Mouse (Mus musculus): ENCODE data around the gene Pnmt. TPM values are rescaled to one million over a fixed set of nuclear protein-coding genes. Genes with fewer than 3 reads are reported as not detected.
A peak's percentile ranks its signal among the peaks of the same experiment; 100 is the strongest.

Gene Pnmt
- polyA plus RNA-seq, 1 experiment from 2014 or later, result 1.3 TPM

GRCm38 (mm10) chr11:98348083-98348961, 37.9 kb upstream of the Pnmt start, which contains the start of gene Ppp1r1b:
TSS of gene Ppp1r1b (plus strand) at chr11:98348404.
- Histone ChIP-seq H3K4me1 (peaks cover 20% of the 10 kb centered on the region), H3K27ac (no peak within 1 kb of the TSS), H3K9me3 (no peaks in the 10 kb centered on the region), H3K9ac (peak within 1 kb of the TSS; percentile 54), H3K36me3 (replicated peaks) (no peaks in the 10 kb centered on the region), H3K4me3 (peak within 1 kb of the TSS; percentile 58), H3K27me3 (replicated peaks) (peaks cover 72% of the 10 kb centered on the region), H3K4me2 (peak within 1 kb of the TSS; percentile 99)
- peak; percentile 72 for ATAC-seq (replicated peaks)
- 2% methylated on average over 48 of the region's 55 CpGs for WGBS

GRCm38 (mm10) chr11:98349308-98349707, 36.9 kb upstream of the Pnmt start:
- Histone ChIP-seq H3K27ac (no peak overlapping the region), H3K9me3 (no peaks in the 10 kb centered on the region), H3K9ac (no peak overlapping the region), H3K4me3 (peak overlapping the region; percentile 58), H3K4me1 (peaks cover 20% of the 10 kb centered on the region), H3K27me3 (replicated peaks) (peaks cover 65% of the 10 kb centered on the region), H3K36me3 (replicated peaks) (no peaks in the 10 kb centered on the region), H3K4me2 (peak overlapping the region; percentile 99)
- WGBS, result 2% methylated on average over 9 of the region's 9 CpGs
- no peak for ATAC-seq (replicated peaks)

DNA sequence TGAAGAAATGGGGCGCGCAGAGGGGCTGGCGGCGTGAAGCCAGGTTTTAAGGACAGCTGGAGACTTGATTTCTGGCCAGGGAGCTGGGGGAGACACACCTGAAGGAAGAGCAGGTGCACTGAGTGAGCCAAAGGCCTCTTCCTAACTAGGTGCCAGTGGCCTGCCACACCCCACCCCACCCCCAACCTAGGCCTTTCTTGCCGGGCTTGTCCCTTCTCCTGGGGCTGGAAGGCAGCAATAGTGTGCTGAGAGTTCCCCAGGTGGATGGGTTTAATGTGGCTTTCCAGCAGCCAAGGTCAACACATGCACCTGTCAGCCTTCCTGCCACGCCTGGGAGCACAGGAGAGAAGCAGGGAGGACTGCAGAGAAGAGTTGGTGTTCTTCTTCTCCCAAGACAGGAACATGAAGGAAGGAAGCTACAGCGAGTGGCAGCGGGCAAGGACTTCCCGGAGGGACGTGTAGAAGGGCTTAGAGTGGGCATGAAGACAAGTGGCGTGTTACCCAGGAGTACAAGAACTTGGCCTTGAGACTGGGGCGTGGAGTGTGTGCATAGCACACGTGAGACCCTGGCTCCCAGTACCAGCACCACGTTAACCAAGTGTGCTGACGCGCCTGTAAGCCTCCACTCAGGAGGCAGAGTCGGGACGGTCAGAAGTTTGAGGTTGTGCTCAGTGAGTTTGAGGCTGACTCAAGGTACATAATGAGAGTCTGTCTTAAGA, 33.8 kb upstream of the Pnmt start:
- no peak overlapping the region for H3K27ac ChIP-seq
- H3K27me3 ChIP-seq (replicated peaks), result peaks cover 63% of the 10 kb centered on the region
- H3K4me1 ChIP-seq, result peaks cover 22% of the 10 kb centered on the region
- 73% methylated on average over 18 of the region's 18 CpGs for WGBS
- H3K4me3 ChIP-seq, result no peak overlapping the region
- H3K9ac ChIP-seq, result no peak overlapping the region
- no peak for ATAC-seq (replicated peaks)
- no peaks in the 10 kb centered on the region for H3K36me3 ChIP-seq (replicated peaks)
- no peak overlapping the region for H3K4me2 ChIP-seq
- H3K9me3 ChIP-seq, result no peaks in the 10 kb centered on the region

DNA sequence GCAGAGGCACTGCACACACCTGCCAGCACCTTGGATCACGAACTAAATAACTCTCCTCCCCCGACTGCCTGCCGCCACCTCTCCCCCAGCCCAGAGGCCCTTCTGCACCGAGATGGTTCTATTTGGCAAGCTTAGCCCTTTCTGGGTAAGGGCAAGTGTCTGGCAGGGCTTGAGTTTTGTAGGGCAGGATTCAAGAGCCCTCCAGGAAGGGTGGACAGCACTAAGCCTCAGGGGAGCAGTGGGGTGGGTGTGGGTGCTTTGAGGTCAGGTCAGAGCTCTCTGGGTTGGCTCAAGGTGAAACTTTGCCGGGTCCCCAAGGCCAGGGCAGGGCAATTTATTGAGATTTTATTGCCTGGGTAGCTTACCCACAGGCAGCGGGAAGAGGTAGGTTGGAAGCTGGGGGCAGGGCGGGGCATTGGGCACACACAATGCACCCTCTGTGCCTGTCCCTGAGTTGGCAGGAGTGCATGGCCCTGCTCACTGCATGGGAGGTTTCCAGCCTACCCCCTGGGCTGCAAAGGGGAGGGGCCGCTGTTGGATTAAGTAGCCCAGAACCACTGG, 32.5 kb upstream of the Pnmt start:
- ATAC-seq (replicated peaks), result no peak
- Histone ChIP-seq H3K9ac (no peak overlapping the region), H3K9me3 (no peaks in the 10 kb centered on the region), H3K27me3 (replicated peaks) (peaks cover 51% of the 10 kb centered on the region), H3K4me3 (no peak overlapping the region), H3K27ac (no peak overlapping the region), H3K4me2 (no peak overlapping the region), H3K36me3 (replicated peaks) (no peaks in the 10 kb centered on the region), H3K4me1 (peaks cover 16% of the 10 kb centered on the region)
- WGBS, result 29% methylated on average over 8 of the region's 8 CpGs

GRCm38 (mm10) chr11:98354445-98354844, 31.8 kb upstream of the Pnmt start:
- WGBS, result 65% methylated on average over 14 of the region's 14 CpGs
- no peak overlapping the region for H3K4me2 ChIP-seq
- H3K27ac ChIP-seq, result no peak overlapping the region
- H3K36me3 ChIP-seq (replicated peaks), result no peaks in the 10 kb centered on the region
- H3K27me3 ChIP-seq (replicated peaks), result peaks cover 44% of the 10 kb centered on the region
- peaks cover 17% of the 10 kb centered on the region for H3K4me1 ChIP-seq
- no peak for ATAC-seq (replicated peaks)
- no peak overlapping the region for H3K9ac ChIP-seq
- H3K4me3 ChIP-seq, result no peak overlapping the region
- no peaks in the 10 kb centered on the region for H3K9me3 ChIP-seq

DNA sequence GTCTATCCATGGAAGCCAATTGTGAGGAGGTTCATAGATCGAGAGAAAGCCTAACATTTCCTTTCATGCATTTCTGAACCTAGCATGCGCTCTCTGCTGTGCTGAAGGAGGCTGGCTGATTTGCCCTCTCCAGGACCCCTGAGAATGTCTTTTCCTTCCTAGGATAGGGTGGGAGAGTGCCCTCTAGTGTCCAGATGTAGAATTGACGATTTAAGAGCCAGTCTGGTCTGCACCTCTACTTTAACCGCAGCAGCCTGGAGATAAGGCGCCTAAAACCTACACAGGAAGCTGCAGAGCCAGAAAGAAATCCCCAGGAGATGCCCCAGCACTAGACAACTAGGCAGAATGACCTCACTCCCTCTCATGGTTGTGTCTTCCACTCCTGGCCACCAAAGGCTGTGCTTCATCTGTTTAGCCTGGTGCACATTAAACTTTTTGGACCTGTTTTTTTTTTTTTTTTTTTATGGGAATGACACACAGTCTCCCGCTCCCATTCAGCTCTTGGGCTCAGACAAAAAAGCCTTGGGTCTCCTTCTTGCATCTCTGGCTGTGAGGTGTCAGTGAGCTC, 30.4 kb upstream of the Pnmt start:
- H3K36me3 ChIP-seq (replicated peaks), result no peaks in the 10 kb centered on the region
- H3K9me3 ChIP-seq, result no peaks in the 10 kb centered on the region
- no peak overlapping the region for H3K9ac ChIP-seq
- H3K4me3 ChIP-seq, result no peak overlapping the region
- no peak overlapping the region for H3K27ac ChIP-seq
- no peak overlapping the region for H3K4me2 ChIP-seq
- H3K27me3 ChIP-seq (replicated peaks), result peaks cover 30% of the 10 kb centered on the region
- ATAC-seq (replicated peaks), result no peak
- WGBS, result 13% methylated on average over 6 of the region's 6 CpGs
- peaks cover 30% of the 10 kb centered on the region for H3K4me1 ChIP-seq

- no peak overlapping the region for H3K4me3 ChIP-seq
- peaks cover 20% of the 10 kb centered on the region for H3K27me3 ChIP-seq (replicated peaks)
- no peak overlapping the region for H3K9ac ChIP-seq
- no peaks in the 10 kb centered on the region for H3K36me3 ChIP-seq (replicated peaks)
- H3K27ac ChIP-seq, result no peak overlapping the region
- H3K4me2 ChIP-seq, result no peak overlapping the region; the same call in 1 of the 2 replicates
- no peak for ATAC-seq (replicated peaks)
- H3K4me1 ChIP-seq, result peaks cover 39% of the 10 kb centered on the region
- WGBS, result 80% methylated on average over 7 of the region's 7 CpGs
- H3K9me3 ChIP-seq, result no peaks in the 10 kb centered on the region
Observed at GRCm38 (mm10) chr11:98356625-98357394, 29.4 kb upstream of the Pnmt start.

- Histone ChIP-seq H3K9me3 (no peaks in the 10 kb centered on the region), H3K9ac (peak overlapping the region; percentile 40), H3K4me1 (peaks cover 46% of the 10 kb centered on the region), H3K27me3 (replicated peaks) (peaks cover 13% of the 10 kb centered on the region; the same call in 1 of the 2 replicates), H3K27ac (peak overlapping the region; percentile 65), H3K36me3 (replicated peaks) (no peaks in the 10 kb centered on the region), H3K4me3 (peak overlapping the region; percentile 84), H3K4me2 (peak overlapping the region; percentile 79)
- ATAC-seq (replicated peaks), result 0 out of 2 replicates have a peak, but pooled peaks have one; percentile 8
- WGBS, result 12% methylated on average over 13 of the region's 13 CpGs
Observed at GRCm38 (mm10) chr11:98357396-98358160, 28.7 kb upstream of the Pnmt start.

DNA sequence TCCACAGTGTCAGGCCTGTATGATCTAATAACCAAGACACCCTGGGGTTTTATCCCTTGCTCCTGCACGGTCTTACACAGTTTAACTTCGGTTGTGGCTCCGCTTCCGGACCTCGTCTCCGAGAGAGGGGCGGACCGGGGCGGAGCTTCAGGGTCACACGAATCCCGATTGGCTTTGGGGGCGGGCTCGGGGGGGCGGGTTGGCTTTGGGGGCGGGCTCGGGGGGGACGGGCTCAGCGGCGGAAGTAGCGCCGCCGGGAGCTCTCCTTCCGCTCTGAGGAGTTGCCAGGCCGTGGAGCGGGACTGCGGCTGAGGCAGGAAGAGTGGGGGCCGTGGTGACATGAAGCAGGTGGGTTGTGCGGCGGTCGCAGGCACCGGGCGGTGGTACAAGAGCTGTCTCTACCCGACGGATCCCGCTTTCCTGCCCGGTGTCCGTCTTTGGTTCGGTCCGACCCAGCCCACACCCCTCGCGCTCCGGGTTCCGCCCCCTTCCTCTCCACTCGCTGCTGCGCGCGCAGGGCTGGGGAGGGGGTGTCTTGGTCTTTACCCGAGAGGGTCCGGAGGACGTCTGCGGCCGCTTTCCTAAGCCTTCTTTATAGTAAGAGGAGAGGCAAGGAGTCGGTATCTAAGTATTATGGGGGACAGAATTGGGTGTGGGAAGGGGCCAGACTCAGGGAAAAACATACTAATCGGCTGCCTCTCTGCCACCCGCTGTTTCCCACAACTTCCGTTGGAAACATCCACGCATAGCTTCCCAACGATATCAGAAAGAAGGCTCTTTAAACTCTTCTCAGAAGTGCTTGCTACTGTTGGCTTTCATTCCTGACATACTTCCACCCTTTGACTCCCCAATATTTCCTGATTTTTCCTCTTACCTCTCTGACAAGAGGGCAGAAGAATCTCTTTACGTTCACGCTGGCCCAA, 27.8 kb upstream of the Pnmt start, which contains the start of gene Stard3:
Gene Stard3, plus strand, starts transcription at position 208 of the 923 bp plus-strand sequence.
- Histone ChIP-seq H3K27me3 (replicated peaks) (peaks cover 13% of the 10 kb centered on the region; the same call in 1 of the 2 replicates), H3K9me3 (no peaks in the 10 kb centered on the region), H3K9ac (peak within 1 kb of the TSS; percentile 58), H3K27ac (peak within 1 kb of the TSS; percentile 91), H3K4me2 (peak within 1 kb of the TSS; percentile 79), H3K4me3 (peak within 1 kb of the TSS; percentile 84), H3K4me1 (peaks cover 46% of the 10 kb centered on the region), H3K36me3 (replicated peaks) (no peaks in the 10 kb centered on the region)
- ATAC-seq (replicated peaks), result peak; percentile 89
- WGBS, result 0% methylated on average over 57 of the region's 60 CpGs

DNA sequence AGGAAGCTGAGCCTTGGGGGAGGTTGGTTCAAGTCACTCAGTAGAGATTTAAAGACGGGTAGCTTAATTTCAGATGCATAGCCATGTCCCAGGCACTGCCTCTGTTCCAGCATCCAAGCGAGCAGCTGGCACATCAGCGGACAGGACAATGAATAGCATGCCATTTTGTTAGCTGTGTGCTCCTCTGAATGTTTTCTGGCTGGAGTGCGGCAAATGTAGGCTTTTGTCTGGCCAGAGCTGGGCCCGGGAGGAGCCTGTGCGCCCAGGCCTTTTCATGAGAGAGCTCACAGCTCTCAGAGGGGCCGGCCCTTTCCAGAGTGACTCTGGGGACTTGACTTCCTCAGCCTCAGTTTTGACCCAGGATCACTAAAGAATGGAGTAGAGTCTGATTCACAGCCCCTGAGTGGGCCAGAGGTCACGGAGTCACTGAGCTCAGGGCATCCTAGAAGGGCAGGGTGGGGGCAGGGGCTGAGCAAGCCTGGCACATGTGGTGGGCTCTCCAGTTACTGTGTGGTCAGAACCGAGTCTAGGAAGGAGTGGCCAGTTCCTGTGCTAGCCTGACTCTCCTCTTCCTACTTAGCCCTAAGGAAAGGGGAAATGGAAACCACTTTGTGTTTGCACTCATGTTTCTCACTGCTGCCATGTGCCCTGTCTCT, 25.3 kb upstream of the Pnmt start:
- 29% methylated on average over 9 of the region's 9 CpGs for WGBS
- H3K4me1 ChIP-seq, result peaks cover 42% of the 10 kb centered on the region
- H3K4me3 ChIP-seq, result no peak overlapping the region
- peaks cover 7% of the 10 kb centered on the region; the same call in 1 of the 2 replicates for H3K27me3 ChIP-seq (replicated peaks)
- no peak overlapping the region for H3K9ac ChIP-seq
- ATAC-seq (replicated peaks), result no peak
- no peak overlapping the region for H3K4me2 ChIP-seq
- H3K9me3 ChIP-seq, result no peaks in the 10 kb centered on the region
- peak overlapping the region; percentile 4 for H3K27ac ChIP-seq
- no peaks in the 10 kb centered on the region for H3K36me3 ChIP-seq (replicated peaks)
